Mouse (Mus musculus) spleen, adult 2 months (tissue): Measurements from ENCODE around the gene Etv6.

Source experiments
- CTCF ChIP-seq: fragments of 200-500 bp; IDR thresholded peaks from 2 replicates; pipeline ENCODE4 v1.5.1; 2011; ENCODE audit warnings: mild to moderate bottlenecking, inconsistent platforms; ENCODE audit not compliant: insufficient read depth, insufficient read length, insufficient replicate concordance; ENCODE audit errors: extremely low read depth
- POLR2A ChIP-seq: fragments of 200-500 bp; IDR thresholded peaks from 2 replicates; pipeline ENCODE4 v1.6.1; 2011; ENCODE audit warnings: low read depth, low read length, inconsistent platforms

DNA sequence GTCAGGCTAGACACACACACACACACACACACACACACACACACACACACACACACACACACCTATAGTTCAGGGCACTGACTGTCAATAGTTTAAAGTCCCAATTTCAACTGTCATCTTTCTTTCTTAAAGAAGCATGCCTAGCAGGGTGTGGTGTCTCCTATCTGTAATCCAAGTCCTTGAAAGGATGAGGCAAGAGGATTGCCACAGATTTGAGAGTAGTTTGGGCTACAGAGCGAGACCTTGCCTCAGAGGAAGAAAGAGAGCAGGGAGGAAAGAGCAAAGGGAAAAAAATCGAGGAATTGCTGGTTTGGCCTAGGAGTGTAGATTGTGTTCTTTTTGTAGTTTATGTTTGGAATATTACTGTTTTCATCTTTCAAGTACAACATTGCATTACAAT, 9.2 kb upstream of the Etv6 start:
- TF ChIP-seq POLR2A (no peak), CTCF (no peak)
